Mouse (Mus musculus) testis, postnatal 10 days (tissue): ENCODE measurements around the gene Qtrt1.
A peak's percentile ranks its signal among the peaks of the same experiment; 100 is the strongest.

Experiments used
- DNase-seq: peaks from one replicate; pipeline ENCODE4 v3.0.0; 2021; ENCODE audit warnings: low spot score

Qtrt1 gene

DNA sequence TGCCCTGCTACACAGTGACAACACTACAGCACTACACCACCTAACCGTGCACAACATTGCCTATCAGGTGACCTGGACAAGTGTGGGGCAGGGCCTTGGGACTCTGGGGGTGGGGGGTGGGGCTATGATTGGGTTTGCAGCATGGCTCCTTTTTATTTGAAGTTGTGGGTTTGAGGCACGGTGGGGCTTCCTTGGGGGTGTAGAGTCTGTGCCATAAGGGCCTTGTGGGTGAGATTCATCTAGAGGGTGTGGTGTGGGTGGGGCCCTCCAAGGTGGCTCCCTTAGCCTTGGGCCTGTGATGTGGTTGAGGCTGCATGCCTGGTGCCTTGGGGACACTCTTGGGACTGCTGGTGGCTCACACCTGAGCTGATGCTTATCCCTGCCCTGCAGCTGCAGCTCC is 8.0 kb downstream of the Qtrt1 start:
- DNase-seq: no peak

DNA sequence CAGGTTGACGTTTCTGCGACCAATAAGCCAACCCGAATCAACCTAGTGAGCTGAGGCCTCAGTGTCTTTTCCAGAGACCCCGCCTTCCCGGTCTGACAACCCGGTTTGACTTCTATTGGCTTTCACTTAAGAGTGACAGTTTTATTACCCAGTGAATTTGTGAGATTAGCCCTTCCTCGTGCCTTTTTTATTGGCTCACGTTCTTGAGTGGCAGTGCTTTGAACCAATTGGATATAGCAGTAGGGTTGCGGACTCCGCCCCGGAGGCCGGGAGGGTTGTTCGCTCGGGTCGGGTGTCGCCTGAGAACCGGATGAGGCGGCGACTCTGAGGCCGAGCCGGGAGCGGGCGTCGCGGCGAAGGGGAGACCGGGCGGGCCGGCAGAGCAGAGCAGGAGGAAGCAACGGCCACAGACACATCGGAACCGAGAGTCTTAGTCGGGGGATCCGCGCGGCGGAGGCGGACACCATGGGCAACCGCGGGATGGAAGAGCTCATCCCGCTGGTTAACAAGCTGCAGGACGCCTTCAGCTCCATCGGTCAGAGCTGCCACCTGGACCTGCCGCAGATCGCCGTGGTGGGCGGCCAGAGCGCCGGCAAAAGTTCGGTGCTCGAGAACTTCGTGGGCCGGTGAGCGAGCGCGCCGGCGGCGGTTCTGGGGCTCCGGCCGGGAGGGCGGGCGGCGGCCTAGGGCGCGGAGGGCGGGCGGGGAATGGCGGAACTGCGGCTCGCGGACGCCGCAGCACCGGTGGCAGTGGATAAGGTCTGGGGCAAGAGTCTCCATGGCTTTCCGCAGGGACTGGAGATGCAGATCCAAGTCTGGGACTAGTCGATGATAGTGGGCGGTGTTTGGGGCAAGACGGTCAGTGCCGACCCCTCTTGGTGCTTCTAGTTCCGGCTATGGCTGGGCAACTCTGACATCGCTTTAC is 13.3 kb downstream of the Qtrt1 start, which contains the start of gene Dnm2:
Dnm2 (plus strand) TSS at position 278 of the 925 bp plus-strand sequence.
- DNase-seq: peak; percentile 95

DNA sequence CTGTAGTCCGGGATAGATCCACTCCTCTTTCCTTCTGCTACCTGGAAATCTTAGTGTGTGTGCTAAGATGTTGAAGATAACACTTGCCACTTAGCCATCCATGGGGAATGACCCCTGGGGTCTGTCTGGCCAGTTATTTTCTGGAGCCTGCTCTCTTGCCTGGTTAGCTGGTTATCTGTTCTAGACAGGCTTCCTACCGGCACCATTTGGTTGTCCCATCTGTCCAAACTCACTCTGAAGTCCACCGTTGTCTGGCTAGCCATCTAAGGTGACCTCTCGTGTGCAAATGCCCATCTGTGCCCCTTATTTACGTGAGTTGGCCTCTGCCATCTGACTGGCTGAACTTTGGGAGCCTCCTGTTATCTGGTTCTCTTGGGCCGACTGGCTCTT is 13.9 kb downstream of the Qtrt1 start:
- DNase-seq: no peak

DNA sequence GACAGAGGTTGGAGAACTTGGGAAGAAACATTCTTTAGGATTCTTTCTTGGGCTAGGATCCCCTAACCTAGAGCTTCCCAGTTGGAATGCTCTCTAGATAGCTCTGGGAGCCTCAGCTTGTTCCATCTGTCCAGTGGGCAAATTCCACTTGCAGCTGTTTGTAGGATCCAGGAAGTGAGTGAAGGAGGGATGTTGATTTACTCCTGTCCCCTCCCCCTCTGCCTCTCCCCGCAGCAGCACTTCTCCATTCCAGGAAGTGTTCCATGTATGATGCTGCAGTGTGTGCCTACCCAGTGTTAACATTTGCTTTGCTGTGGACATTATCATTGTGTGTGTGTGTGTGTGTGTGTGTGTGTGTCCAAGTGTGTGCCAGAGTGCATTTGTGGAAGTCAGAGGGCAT is 14.4 kb downstream of the Qtrt1 start:
- DNase-seq: no peak

DNA sequence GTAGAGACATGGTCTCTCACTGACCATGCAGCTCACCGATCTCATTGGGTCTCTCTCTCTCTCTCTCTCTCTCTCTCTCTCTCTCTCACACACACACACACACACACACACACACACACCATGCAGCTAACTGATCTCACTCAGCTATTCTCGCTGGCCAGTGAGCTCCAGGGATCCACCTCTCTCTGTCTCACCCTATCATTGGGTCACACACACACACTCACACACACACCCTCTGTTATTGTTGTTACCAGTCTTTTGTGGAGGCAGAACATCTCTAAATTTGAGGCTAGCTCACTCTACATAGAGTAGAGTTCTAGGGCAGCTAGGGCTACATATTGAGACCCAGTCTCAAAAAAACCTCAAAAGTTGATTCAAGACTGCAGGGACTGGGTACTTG is 14.9 kb downstream of the Qtrt1 start:
- no peak for DNase-seq

DNA sequence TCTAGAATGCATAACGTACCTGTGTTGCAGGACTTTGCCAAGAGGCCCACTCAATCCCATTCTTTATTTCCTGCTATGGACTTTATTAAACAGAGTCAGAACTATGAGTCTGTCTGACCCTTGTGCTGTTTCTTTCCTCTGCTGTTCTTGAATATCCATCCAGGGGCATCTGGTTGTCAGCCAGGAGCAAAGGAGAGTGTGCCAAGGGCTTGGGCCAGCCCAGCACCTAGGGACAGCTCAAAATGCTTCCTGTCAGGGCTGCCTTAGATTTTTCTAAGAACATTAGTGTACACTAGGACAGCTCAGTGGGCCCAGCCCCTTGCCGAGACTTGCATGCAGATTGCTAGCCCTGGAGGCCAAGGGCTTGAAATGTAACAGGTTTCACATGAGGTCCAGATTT is 16.1 kb downstream of the Qtrt1 start:
- no peak for DNase-seq

DNA sequence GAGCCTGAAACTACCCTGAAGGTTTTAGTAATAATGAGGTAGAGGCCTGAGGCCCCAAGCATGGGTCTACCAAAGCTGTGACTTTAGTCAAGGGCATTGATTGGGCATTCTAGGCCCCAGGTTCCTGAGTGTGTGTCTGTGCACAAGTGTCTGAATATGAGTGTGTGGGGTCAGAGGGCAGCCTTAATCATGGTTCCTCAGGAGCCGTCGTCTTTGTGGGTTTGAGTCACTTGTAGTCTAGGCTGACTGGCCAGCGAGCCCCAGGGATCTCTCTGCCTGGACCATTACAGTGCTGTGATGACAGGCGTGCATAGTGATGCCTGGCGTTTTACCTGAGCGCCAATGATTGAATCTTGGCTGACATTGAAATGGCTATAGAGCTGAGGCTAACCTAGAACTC is 16.5 kb downstream of the Qtrt1 start:
- no peak for DNase-seq

DNA sequence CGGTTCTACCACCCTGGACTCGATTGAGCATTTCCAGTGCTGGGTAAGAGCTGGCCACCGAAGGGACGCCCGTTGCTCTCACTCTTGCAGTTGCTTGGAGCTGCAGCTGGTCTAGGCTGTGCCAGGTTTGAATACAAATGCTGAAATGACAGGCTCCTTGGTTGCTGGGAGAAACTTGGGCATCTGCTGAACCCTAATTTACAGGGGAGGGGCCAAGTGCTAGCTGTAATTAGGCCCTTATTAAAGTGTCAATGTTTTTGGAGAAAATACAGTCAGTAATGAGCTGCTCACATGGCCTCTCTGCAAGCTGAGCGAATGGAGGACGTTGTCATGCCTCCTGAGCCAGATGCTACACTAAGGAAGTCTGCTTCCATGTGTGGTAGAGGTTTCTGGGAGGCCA is 19.1 kb downstream of the Qtrt1 start:
- no peak for DNase-seq

DNA sequence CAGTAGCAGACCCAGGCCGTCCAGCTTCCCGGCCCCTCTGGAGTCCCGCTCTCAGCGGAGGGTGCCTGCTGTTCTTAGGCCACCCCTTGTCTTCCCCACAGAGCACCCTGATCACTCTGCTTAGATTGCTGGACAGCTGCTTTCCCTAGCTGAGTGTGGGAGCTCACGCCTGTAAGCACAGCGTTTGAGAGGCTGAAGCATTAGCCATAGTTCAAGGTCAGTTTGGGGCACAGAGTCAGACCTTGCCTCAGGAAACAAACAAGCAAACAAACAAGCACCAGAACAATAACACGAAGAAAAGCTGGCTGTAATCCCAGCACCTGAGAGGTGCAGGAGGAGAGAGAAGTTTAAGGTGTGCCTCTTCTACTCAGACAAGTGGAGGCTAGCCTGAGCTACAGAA is 20.4 kb downstream of the Qtrt1 start:
- no peak for DNase-seq

DNA sequence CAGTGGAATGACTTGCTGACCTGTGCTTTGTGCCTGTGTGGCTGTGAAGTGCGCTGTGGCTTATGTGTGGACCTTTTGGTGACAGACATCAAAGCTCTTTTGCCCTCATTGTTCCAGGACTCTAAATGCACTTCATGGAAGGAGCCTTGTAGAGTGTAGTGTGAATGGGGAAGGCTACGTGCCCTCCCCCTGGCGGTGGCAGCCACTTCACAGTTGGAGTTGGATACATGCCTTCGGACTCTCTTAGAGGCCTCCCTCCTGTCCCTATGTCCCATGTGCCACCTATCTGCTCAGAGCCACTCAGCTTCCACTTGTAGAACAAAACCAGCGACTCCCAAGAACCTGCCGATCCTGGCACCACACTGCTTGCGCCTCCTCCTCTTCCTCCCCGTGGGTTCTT is 22.1 kb downstream of the Qtrt1 start:
- no peak for DNase-seq

DNA sequence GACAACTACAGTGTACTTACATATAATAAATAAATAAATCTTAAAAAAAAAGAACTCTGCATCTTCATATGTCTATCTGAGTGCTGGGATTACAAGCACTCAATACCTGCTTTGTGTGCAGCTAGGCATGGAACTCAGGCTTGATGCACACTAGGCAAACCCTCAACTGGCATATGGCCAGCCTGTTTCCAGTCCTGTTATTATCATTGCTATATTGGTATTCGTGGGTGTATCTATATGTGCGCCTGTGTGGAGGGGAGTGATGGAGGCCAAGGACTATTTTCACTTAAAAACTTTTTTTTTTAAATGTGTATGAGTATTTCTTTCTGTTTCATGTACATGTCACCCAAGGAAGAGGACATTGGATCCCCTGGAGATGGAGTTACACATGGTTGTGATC is 22.8 kb downstream of the Qtrt1 start:
- DNase-seq: no peak

DNA sequence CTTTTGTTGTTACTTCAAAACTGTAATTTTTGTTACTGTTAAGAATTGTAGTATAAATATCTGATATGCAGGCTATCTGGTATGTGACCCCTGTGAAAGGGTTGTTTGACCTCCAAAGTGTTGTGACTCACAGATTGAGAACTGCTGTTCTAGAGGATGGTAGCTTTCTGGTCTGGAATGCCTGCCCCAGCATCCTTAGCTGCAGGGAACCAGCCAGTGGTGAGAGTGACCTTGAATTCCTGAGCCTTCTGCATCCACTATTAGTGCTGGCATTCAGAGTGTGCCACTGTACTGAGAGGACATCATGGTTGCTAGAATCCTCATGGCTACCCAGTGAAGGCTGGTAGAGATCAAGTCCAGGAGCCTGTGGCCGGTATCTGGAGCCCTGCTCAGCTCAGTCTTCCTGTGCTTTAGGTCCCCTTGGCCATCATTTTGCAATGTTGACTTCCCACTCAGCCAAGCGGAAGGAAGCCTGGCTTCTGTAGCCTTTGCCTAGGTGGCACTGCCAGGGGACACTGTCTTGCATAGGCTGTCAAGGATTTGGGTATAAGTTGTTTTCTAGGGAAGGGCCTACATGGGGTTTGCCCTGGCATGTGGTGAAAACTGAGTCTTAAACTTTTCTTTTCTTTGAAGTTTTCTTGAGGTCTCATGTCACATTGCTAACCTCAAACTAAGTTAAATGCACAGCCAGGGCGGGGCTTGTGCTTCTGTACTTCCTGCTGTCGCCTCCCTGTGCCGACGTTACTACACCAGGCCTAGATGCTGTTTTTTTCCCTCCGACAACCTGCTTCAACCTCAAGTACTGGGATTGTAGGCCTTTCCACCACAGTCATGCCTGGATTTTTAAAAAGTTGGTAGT is 24.4 kb downstream of the Qtrt1 start:
- DNase-seq: no peak

DNA sequence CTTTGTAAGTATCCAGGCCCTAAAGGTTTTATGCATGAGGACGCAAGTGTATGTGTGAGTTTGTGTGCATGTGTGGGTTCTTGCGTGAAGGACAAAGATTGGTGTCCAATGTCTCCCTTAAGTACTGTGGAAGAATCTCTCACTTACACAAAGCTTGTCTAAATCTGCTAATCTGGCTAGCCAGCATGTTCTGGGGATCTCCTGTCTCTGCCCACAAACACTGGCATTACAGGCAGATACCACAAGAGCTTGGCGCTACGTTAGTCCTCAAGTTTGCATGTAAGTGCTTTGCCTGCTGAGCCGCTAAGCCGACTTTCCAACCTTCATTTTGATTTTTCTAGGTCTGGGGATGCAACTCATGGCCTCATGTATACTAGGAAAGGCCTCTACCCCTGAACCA is 25.9 kb downstream of the Qtrt1 start:
- DNase-seq: no peak

DNA sequence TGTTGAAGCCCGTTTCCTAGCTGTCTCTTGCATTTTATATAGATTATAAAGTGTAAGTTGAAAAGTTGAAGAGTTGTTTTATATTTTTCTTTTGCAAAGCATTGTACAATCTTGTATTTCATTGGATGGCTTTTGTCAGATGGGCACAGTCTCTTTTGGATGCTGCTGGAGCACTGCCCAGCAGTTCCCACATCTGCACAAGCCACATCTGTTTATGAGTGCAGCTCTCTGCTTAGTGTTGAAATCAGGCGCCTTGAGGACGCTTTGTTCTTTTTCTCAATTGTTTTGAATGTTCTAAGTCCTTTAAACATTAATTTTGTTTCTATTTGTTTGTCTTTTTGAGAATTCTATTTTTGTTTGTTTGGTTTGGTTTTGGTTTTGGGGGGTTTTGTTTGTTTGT is 26.6 kb downstream of the Qtrt1 start:
- DNase-seq: peak; percentile 64

DNA sequence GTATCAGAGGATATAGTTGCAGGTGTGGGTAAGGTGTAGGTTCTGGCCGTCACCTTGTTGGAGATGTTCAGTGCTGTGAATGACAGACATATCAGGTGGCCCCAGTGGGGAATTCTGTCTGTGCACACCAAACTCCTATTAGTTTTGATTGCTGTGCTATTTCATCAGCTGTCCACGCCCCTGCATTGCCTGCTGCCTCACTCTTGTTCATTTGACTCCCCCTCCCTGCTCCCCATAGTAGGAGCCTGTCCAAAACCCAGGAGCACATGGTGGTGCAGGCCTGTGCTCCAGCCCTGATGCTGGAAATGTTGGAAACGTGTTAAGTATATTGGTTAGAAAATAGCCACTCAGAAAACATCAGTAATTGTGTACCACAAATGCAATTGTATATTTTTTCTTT is 27.8 kb downstream of the Qtrt1 start:
- DNase-seq: no peak

DNA sequence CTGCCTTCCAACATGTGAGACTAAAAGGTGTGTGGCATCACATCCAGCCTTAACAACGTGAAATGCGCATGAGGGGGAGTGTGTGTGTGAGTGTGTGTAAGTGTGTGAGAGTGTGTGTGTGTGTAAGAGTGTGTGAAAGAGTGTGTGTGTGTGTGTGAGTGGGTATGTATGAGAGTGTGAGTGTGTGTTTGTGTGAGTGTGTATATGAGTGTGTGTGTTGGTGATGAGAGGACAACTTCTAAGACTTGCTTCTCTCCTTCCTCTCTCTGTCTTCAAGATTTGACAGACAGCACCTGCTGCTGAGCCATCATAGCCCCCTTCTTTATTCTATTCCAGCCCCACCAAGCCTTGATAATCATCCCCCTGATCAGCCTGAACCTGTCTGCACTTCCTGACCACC is 28.3 kb downstream of the Qtrt1 start:
- no peak for DNase-seq

DNA sequence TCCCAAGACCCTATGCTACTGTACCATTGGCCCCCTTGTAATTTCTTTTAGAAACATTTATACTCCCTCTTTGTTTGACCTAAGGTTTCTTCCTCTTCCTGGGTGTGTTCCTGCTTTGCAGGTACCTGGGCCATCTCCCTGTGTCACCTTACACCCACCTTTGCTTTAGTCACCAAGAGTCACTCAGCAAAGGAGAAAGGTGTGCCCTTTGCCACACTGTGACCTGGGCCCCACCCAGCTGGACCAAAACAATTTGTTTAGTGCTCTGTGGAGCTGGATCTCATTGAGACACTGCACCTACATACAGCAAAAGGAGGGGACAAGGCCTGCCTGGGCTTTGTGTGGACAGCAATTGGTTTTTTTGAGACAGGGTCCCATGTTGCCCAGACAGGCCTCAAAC is 28.8 kb downstream of the Qtrt1 start:
- DNase-seq: no peak

DNA sequence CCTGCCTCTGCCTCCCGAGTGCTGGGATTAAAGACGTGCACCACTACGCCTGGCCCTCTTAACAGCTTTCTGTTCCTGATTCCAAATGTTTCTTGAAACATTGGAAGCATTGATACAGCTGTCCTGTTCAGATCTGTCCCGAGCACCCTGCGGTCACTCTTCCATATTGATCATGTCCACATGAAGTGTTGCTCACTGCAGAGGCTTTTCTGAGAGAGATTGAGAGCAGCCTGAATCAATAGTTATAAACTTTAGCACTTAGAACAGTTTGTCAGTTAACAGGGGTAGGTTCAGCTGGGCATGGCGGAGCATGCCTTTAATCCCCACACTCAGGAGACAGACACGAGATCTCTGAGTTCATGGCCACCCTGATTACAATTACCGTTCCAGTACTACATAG is 32.2 kb downstream of the Qtrt1 start:
- no peak for DNase-seq

DNA sequence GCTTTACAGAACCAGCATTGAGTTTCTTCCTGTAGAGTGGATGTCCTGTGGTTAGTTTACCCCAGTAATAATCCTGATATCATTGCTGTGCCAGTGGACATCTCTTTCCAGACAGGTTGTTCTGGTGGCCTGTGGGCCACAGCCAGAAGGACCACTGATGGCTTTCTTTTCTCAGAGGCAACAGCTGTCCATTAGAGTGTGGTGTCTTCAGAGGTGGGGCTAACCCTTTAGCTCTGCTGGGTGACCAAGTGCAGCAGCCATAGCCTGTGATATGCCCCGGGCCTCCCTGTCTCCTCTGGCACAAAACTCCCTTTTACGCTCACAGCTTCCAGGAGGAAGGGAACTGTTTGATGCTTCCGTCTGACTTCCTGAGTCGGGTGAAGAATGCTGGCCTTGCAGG is 32.9 kb downstream of the Qtrt1 start:
- no peak for DNase-seq

DNA sequence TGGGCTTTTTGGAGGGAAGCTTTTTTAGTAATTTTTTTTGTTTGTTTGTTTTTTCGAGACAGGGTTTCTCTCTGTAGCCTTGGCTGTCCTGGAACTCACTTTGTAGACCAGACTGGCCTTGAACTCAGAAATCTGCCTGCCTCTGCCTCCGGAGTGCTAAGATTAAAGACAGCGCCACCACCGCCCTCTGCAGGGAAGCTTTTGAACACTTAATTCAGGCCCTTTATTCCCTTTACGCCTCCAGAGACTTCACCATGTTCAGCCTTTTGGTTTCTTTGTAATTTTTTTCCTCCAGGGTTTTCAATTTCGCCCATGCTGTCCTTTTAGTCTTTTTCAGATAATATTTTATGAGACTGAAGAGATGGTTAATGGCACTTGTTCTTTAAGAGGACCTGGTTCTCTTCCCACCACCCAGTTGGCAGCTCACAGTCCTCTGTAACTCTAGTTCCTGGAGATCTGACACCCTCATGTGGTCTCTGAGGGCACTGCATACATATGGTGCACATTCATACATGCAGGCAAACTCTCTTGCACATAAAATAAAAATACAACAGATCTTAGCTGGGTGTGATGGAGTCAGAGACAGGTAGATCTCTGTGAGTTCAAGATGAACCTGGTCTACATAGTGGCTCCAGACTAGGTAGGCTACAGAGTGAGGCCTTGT is 33.6 kb downstream of the Qtrt1 start:
- DNase-seq: no peak

DNA sequence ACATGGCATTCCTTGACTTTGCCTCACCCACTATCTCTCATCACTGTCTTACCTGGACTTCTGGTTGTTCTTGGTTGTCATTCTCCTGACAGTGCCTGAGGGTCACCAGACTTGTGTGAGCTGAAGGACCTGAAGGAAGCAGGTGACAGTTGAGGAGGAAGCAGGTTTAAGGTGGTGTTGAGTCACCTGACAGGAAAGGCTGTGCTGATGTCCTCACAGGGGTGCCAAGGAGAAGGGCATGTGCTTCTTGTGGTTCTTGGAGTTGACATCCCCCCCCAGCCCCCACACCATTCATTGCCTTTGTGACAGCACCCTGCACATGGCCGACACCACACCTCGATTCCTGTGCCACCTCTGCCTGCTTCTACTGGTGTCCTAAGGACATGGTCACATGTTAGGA is 36.1 kb downstream of the Qtrt1 start:
- DNase-seq: no peak

DNA sequence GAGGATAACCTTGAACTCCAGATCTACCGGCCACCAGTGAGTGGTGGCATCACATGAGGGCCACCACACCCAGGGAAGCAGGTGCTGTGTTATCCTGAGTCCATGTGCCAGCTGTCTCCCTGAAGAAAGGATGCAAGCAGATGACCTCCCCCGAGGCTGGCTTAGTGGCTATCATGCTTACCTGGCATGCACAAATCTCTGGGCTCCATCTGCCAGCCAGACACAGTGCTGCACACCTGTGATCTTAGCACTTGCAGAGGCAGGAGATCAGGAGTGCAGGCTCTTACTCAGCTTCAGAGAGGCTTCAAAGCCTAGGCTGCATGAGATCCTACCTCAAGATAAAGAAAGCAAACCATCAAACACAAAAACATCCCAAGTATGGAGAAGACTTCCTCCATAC is 38.1 kb downstream of the Qtrt1 start:
- DNase-seq: no peak

DNA sequence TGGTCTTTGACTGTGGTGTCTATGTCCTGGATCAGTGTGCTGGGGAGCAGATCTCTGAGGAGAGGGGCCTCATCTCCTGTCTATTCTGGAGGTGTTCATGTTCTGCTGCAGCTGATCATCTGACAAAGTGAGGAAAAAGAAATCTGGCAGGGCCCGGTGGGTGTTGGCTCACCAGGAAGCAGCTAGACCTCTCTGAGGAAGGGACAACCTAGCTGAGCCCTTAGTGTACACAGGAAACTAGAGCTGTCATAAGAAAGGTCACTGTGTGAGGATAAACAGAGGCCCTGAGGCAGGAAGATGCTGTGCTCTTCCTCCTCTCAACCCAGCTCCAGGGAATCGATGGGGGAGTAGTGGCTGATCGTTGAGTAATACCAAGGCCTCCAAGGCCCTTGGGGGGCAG is 38.6 kb downstream of the Qtrt1 start:
- no peak for DNase-seq
